Mouse (Mus musculus): ENCODE results near the gene Ryr2.

Gene Ryr2

DNA sequence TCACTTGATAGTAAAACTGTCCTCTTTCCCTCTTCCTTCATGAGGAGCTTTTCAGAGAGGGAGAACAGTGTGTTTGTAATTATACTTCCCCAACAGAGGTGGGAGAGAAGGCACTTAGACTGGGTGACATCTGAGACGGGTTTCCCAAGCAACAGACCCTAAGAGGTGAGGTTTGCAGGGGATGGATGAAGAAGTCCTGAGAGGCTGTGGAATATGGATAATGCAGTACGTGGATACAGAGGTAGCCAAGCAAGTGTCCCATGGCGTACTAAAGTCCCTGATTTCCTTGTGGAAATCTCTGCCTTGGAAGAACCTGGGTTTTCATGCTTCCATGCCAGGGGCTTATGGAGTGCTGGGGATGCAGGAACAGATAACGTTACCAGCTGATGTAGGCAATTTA, 69.5 kb downstream of the Ryr2 start:
- DNase-seq (ENCODE audit: low read depth): no peak

DNA sequence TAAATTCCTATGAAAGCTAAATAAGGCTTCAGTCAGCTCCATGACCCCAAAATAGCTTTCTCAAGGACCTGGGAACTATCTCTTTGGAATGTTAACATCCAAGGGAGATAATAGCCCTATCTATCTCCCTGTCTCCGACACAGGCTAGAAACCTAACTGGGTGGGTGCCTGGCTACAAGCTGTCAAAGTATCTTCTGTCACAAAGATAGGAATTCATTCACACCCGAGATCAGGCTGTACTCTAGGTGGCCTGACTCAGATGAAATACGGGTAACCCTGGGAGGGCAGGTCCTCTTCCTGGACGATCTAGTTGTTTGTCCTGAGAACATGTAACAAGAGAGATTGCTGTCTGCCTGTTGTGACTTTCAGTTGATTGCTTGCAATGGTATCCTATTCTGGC, 69.9 kb downstream of the Ryr2 start:
- no peak for DNase-seq (ENCODE audit: low read depth)

DNA sequence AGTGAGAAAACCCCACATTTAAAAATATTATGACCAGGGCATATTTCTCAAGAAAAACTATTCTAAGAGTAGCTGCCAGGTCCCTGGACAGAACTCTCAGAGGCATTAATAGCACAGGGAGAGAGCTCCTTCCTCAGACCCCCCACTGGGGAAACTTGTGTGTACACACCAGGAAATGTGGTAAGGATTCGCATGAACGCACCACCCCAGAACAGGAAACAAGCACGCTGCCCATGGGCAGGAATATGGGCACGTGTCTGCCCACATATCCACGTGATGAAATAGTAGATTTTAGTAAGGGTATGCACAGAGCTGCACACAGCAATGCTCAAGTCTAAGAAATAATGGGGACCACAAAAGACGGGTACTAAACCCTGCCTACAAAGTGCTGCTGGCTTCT, 72.8 kb downstream of the Ryr2 start:
- DNase-seq (ENCODE audit: low read depth): no peak

DNA sequence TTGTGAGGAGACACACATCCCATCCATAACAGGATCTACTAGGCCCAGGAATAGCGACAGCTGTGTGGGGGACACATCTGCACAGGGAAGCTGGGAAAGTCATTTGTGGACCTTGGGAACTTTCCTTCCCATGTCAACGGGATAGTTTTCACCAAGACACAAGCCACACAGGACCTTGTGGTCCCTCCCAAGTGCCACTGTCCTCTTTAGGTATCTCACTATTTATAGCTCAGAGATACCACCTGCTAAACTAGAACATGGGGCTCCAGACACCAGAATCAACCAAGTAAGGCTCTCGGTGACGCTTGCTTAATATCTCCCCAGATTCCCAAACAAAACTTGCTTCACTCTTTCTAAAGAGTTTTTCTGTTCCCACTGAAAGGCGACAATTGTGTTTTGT, 73.5 kb downstream of the Ryr2 start:
- DNase-seq (ENCODE audit: low read depth): no peak

DNA sequence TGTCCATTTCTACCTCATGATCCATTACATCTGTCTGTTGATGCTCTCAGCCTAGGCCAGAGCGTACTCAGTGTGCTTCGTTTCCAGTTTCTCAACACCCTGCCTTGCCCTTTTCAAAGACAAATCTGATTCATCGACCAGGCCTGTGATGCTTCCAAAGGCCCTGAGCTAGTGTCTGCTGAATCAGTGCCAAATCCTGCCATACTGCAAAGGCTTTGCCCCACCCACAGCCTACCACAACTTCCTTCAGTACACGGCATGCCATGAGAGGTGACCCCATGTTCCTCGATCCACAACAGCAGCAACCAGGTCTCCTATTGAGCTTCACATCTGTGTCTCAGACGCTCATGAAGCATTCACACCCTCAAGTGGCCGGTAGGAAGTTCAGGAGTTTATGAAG, 76.9 kb downstream of the Ryr2 start:
- DNase-seq (ENCODE audit: low read depth): no peak

DNA sequence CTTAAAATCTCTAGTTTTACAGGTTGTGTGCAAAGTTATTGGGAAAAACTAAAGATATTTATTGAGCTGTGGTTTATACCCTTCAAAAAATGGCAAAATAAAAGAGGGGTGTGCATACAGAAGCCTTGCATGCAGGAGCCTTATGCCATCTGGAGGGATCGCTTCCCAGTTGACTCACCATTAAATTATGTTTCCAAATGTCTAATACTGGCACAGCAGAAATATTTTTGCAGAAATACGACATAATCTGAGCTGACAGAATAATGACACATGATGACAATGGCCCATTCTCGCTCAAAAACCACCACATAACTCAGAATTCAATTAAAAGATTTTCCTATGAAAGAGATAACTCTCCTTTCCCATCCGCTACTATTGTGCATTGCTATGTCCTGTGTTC, 77.4 kb downstream of the Ryr2 start:
- DNase-seq (ENCODE audit: low read depth): no peak

DNA sequence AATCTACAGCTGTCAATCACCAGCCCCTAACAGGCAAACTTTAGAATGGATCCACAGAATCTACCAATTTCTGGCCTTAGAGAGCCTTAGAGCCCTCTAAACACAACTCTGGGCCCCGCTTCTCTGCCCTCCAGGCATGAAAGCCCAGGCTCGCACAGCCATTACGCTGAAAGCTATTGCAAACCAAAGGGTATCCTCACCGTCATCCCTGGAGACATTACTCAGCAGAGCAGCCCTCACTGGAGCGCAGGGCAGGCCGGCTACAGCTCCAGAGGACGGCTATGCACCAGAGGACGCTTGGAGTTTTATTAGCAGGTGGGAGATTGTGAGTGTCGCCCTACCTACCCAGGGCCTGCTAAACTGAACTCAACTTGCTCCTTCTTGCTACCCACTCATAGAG, 88.7 kb downstream of the Ryr2 start:
- DNase-seq (ENCODE audit: low read depth): no peak

DNA sequence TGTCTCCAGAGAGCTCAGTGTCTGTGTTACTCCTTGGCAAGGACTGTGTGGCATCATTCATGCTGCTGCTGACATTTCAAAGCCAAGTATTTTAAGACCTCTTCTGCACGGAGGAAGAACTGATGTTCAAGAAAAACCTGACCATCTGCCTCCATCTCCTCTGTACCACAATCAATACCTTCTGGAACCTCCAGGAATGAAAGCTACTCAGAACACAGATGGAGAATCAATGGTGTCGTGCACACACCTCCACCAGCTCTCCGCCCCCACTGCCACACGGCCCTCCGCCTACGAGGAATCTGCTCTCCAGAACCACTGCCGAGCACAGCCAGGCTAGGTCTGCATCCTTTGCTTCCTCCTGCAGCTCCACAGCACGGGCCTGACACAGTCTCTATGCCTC, 92.8 kb downstream of the Ryr2 start:
- no peak for DNase-seq (ENCODE audit: low read depth)

DNA sequence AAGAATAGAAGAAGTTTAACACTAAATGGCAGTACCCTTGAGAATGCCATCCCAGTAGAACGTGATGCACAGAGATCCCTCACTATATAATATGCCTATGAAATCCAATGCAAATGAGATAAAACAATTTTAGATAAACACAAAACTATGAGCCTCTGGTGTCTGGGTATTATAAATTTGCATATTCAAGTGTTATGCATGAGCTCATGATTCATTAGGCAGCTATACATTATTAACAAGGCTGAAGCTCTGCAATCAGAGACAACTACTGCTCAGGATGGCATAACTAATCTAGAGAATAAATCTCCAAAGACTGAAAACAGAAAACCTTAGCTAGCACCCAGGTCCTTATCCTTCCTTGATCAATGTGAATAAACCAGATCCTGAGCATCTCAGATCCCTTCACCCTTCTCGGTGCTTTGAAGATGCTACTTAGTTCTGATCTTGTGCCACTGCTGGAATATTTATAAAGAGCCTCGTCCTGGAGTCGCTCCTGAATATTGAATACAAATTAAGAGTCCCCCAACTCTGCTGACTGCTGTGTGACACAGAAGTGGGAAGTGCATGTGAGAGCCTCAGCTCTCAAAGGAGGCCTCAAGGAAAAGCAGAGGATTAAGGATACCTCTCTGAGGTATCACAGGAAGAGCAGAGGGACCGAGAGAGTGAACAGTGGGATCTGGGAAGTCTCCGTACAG, 97.6 kb downstream of the Ryr2 start:
- DNase-seq (ENCODE audit: low read depth): no peak

DNA sequence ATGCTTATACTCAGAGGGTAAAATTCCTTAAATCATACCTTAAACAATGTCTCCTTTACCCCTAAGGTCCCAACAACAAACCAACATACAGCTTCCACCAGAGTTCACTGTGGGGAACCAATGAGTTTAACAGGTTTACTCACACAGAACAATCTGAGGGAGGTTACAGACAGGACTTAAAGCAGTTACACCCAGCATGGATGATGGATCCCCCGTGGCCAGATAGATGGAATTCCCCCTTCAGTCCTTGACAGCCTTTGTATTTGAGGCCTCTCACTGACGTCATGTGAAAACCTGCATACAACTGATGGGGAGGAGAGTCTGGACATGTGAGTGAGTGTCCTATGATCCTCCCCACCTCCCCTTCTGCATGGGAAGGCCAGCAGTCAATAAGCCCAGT, 99.2 kb downstream of the Ryr2 start:
- no peak for DNase-seq (ENCODE audit: low read depth)

DNA sequence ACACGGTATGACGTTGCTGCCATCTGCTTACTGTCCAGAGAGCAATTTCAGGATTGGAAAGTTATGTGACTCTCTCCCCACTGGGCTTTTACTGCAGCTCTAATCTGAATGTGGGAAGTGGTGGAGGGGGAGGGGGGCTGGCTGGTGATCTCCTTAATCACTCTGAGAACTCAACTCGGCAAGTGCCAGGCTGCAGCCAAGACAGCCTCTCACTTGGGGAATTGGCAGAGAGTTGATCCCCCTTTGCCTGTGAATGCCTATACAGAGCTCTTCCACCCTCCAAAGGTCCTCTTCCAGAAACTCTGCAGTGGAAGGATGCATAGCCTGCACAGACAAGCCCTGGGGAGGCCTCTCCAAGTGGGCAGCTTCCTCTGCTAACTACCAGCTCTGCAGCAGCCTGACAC, 104.9 kb downstream of the Ryr2 start:
- no peak for DNase-seq (ENCODE audit: low read depth)

DNA sequence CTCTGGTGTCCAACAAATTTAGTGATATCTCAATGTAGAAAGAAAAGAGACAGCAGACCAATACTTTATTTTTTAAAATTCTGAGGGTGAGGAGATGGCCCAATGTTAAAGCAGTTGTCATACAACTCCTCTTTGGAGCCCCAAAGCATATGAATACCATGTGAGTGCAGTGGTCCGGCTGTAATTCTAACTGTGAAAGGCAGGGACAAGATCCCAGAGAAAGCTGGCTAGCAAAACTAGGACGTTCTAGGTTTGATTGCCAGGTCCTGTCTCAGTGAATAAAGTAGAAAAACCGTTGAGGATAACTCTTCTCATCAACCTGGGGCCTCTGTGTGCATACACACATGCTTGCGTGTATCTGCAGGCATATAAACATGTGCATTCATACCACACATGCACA, 106.9 kb downstream of the Ryr2 start:
- no peak for DNase-seq (ENCODE audit: low read depth)

DNA sequence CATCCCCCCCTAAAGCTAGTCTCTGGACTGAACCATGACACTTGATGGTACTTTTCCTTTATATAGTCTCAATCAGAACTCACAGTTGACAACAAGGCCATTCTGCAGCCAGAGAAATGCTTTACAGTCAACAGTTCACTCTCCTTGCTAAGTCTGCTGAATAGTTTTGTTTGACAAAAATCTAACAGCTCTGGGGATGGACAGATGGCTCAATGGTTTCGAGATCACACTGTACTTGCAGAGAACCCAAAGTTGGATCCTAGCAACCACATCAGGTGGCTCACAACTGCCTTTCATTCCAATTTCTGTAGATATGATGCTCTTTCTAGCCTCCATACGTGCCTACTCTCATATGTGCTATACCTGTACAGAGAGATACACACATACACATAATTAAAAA, 109.4 kb downstream of the Ryr2 start:
- no peak for DNase-seq (ENCODE audit: low read depth)

DNA sequence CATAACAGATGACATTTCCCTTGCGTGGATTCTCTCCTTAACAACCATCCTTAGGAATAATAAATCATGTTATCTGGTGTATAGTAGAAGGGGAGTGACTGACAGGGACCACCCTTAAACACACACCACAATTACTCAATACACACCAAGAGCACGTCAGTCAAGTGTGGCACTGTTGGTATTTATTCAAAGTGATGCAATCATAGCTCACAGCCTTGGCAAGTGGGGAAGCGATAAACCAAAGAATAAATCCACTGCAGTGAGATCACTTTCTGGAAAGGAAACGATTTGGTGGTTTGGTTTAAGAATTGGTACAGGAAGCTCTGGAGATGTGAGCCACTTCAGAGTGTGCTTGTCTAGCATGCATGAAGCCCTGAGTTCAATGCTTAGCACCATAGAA, 119.2 kb downstream of the Ryr2 start:
- no peak for DNase-seq (ENCODE audit: low read depth)

DNA sequence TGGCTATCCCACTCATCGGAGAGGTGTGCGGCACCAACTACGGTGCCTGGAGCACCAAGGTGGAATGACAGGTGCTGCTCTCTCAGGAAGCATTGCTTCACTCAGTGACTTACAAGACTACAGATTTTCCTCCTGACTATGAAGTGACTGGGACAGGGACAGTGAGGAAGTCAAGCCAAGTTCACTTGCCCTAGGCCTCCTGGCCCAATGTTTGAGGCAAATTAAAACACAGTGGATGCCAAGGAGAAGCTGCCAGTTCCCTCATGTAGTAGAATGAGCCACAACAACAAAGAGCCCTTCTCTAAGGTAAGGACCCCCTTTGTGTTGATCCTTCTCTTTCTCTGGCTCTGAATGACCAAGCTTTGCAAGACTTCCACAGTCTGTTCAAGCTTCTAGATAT, 121.7 kb downstream of the Ryr2 start:
- DNase-seq (ENCODE audit: low read depth): no peak

DNA sequence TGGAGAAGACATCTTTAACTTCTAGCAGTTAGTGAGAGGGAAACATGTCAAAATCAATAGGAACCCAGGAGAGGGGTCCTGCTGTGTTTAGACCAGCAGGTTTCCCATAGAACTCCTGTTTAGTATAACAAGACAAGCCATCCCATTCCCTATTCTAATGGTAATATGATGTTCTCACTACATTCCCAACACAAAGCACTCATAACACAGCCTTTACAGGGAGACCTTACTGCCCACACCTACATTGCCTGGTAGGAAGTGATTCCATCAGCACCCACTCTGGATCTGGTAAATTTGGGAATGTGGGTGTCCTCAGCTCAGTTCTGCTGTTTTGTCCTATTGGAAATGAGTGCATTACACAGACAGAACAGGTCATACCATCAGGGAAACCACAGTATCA, 127.7 kb downstream of the Ryr2 start:
- no peak for DNase-seq (ENCODE audit: low read depth)

DNA sequence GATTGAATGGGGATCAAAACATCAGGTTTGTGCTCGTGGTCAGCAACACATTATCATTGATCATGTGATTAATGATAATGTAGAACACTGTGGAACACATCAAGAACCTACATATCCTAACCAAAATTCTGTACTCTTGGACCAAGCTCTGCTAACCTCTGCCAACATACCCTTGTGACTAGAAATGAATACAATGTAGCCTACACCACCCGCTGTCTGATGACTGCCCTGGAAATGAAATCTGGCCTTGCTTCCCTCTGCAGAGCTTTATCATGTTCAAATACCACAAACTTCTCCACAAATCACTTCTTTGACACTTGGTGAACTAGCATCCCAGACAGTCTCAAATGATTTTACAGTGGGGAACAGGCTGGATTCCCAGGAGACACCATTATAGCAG, 128.4 kb downstream of the Ryr2 start:
- DNase-seq (ENCODE audit: low read depth): no peak

DNA sequence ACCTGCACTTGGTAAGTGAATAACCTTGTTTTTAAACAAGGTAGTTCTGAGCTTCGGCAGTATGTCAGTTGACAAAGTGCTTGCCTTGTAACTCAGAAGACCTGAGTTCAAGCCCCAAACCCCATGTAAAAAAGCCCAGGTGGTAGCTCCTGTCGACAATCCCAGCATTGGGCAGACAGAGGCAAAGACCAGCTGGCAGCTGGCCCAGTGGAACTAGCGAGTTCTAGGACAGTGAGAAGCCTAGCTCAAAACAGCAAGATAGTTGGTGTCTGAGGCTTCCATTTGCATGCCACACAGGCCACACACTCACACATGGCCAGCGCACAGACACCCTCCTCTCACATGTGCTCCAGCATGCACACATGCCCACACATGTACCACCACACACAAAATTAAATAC, 129.1 kb downstream of the Ryr2 start:
- no peak for DNase-seq (ENCODE audit: low read depth)

DNA sequence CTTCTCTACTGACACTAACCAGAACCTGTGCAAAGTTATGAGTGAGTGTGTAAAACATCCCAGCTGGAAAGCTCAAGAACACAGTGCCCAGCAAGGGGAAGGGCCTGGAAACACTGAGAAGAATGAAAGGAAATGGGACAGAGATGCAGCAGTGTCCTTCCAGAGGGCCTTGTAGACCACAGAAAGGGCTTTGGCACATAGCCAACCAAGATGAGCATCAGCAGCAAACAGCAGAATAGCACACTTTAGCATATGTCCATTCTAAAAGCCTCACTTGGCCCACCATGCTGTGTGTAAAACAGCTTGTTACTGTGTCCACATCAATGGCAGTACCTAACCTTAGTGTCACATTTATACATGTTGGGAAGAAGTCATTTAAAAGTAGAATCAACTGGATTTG, 142.4 kb downstream of the Ryr2 start:
- no peak for DNase-seq (ENCODE audit: low read depth)

DNA sequence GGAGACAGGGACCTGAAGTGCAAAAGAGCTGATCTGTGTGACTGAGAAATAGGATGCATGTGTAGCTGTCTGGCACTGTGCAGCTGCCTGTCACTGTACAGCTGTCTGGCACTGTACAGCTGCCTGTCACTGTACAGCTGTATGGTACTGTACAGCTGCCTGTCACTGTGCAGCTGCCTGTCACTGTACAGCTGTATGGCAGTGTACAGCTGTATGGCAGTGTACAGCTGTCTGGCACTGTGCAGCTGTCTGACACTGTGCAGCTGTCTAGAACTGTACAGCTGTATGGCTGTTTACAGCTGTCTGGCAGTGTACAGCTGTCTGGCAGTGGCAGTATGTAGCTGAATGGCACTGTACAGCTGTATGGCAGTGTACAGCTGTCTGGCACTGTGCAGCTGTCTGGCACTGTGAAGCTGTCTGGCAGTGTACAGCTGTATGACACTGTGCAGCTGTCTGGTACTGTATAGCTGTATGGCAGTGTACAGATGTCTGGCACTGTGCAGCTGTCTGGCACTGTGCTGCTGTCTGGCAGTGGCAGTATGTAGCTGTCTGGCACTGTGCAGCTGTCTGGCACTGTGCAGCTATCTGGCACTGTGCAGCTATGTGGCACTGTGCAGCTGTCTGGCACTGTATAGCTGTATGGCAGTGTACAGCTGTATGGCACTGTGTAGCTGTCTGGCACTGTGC, 147.1 kb downstream of the Ryr2 start:
- DNase-seq (ENCODE audit: low read depth): no peak

DNA sequence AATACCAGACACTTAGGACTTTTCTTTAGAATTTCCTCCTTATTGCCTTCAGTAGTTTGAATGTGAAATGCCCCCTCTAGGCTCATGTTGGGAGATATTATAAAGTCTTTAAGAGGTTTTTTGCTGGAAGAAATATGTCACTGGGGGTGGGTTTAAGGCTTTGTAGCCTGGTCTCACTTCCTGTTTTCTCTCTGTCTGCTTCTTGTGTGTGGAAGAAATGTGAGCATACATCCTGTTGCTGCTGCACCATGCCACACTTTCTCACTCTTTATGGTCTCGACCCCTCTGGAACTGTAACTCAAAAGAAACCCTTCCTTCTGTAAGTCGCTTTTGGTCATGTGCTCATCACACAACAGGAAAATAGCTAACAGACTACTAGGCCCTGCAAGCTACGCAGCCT, 147.9 kb downstream of the Ryr2 start:
- DNase-seq (ENCODE audit: low read depth): no peak

DNA sequence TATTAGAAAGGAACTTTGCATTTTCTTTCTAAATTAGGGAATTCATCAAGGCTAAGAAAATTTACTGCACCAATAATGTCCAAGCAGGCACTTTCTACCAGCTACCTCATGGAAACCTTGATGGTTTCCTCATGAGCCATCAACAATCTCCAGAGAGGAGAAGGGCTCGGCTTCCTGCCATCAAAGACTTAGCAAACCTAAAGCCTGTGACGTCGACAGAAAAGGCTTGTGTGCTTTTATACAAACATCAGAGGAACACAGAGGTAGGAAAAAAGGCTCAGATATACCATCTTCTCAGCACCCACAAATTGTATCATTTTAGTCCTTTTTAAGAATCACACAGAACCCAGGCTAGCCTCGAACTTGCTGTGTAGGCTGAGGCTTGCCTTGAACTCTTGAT, 148.5 kb downstream of the Ryr2 start:
- DNase-seq (ENCODE audit: low read depth): no peak

DNA sequence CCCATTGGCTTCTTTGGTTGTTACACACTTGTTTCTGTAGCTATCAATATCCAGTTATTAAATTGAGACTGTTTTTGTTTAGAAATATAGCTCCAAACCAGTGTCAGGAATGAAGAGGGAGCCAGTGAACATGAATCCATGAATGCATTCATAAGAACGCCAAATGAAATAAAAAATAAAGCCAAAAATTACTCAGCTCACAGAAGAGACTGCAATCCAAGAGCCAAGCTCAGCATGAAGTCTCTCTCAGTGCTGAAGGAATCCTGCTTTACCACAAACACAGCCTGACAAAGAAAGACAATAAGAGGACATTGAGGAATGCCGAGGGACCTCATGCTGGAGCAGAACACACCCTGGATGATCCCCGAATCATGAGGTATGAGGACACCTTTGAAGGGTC, 154.8 kb downstream of the Ryr2 start:
- DNase-seq (ENCODE audit: low read depth): no peak

DNA sequence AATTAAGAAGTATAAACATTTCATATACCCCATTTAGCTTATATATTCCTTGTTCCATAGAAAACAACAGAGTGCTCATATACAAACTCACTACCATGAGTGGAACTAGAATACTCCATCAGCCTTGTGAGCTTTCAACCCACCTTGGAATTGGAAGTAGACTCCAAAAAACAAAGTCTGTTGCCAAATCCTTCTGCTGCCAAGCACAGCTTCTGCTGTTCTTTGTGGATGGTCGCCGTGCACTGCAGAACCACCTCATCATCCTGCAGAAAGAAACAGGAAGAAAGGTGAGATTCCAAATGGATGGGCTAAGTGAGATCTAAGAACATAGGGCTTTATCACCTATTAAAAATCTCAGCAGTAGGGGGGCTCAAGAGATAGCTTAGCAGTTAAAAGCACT, 161.0 kb downstream of the Ryr2 start:
- no peak for DNase-seq (ENCODE audit: low read depth)

Data from fibroblast of lung, adult 2 months (primary cell).